Mouse (Mus musculus) brain, embryonic 14.5 days (tissue): ENCODE results near the gene Sema3b.

Experiments used
- CTCF ChIP-seq: fragments of 200-500 bp; IDR thresholded peaks from 2 replicates; pipeline ENCODE4 v1.5.1; 2012; ENCODE audit warnings: inconsistent platforms, mild to moderate bottlenecking, moderate library complexity, borderline replicate concordance; ENCODE audit not compliant: insufficient read depth, insufficient read length; ENCODE audit errors: extremely low read depth
- POLR2A ChIP-seq: fragments of 200-500 bp; IDR thresholded peaks from 2 replicates; pipeline ENCODE4 v1.6.1; 2012; ENCODE audit warnings: mild to moderate bottlenecking, inconsistent platforms, borderline replicate concordance; ENCODE audit not compliant: poor library complexity, insufficient read depth, insufficient read length, severe bottlenecking; ENCODE audit errors: extremely low read depth

DNA sequence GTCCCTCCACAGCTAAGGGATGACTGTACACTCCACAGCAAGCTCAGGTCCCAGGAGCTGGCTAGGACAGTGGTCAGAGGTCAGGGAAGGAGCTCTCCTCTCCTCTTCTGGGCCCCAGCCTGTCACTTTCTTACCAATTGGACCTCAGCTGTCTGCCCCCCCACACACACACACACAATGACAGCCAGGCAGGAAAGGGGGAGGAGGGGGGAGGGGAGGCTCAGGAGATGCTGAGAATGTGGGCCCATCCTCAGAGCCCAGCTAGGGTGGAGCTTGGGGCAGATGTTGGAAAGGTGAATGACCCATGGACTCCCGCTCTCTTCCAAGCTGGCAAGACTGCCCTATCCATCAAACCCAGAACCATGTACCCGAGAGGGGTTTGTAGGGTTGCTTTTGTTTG lies 2.0 kb downstream of the Sema3b start:
- TF ChIP-seq POLR2A = no peak
- no peak for TF ChIP-seq CTCF
